Mouse (Mus musculus) limb, embryonic 15.5 days (tissue): ENCODE measurements around the gene Lsm14b. TPM values are rescaled to one million over a fixed set of nuclear protein-coding genes. Genes with fewer than 3 reads are reported as not detected.

ENCODE experiments used
- ATAC-seq: fragments of 200-750 bp; cut with Nextera tagmentation; 2 replicates; pipeline ENCODE4 v1.8.0; 2017; ENCODE audit warnings: low read depth, moderate TSS enrichment; ENCODE audit not compliant: insufficient number of reproducible peaks, low FRiP score, low TSS enrichment
- H3K27ac ChIP-seq: fragments of 300-500 bp; sonication (generic); 2 replicates; pipeline ENCODE4 v1.5.1; 2015; ENCODE audit warnings: moderate library complexity, mild to moderate bottlenecking, inconsistent platforms
- H3K27me3 ChIP-seq: fragments of 300-500 bp; sonication (generic); 2 replicates; pipeline ENCODE4 v1.6.1; 2015; ENCODE audit warnings: inconsistent platforms
- H3K36me3 ChIP-seq: fragments of 300-500 bp; sonication (generic); 2 replicates; pipeline ENCODE4 v1.6.1; 2015; ENCODE audit warnings: inconsistent platforms
- H3K4me1 ChIP-seq: fragments of 300-500 bp; sonication (generic); 2 replicates; pipeline ENCODE4 v1.6.1; 2015; ENCODE audit warnings: inconsistent platforms
- H3K4me2 ChIP-seq: fragments of 300-500 bp; sonication (generic); 2 replicates; pipeline ENCODE4 v1.6.1; 2015; ENCODE audit warnings: mild to moderate bottlenecking, inconsistent platforms
- H3K4me3 ChIP-seq: fragments of 300-500 bp; sonication (generic); 2 replicates; pipeline ENCODE4 v1.5.1; 2015; ENCODE audit warnings: mild to moderate bottlenecking, inconsistent platforms
- H3K9ac ChIP-seq: fragments of 300-500 bp; sonication (generic); 2 replicates; pipeline ENCODE4 v1.6.1; 2015; ENCODE audit warnings: inconsistent platforms
- H3K9me3 ChIP-seq: fragments of 300-500 bp; sonication (generic); 2 replicates; pipeline ENCODE4 v1.6.1; 2016; ENCODE audit warnings: inconsistent platforms
- WGBS: fragments of 180-500 bp; shearing (Covaris S2); methylation state at CpG from one replicate; pipeline ENCODE4 v1.1.7; 2015; 5-methylcytosine and 5-hydroxymethylcytosine counted together
- polyA plus RNA-seq: library from polyadenylated mRNA; unstranded; fragments of >200 nt; fragmentation: Nextera tagmentation; extraction: Ambion mirVana; gene quantifications from 2 replicates; pipeline ENCODE4 v1.2.1, GENCODE M21; 2015

Gene Lsm14b
- polyA plus RNA-seq, 1 experiment from 2014 or later = 8.0 TPM

GRCm38 (mm10) chr2:180069770-180070480 is 45.1 kb downstream of the Lsm14b start:
- Histone ChIP-seq H3K9me3 (no peaks in the 10 kb centered on the region), H3K4me2 (peak overlapping the region; percentile 82), H3K27me3 (no peaks in the 10 kb centered on the region), H3K4me1 (peaks cover 10% of the 10 kb centered on the region), H3K36me3 (peaks cover 23% of the 10 kb centered on the region), H3K27ac (peak overlapping the region; percentile 78), H3K9ac (peak overlapping the region; percentile 60), H3K4me3 (peak overlapping the region; percentile 68)
- 34% methylated on average over 20 of the region's 20 CpGs for WGBS
- ATAC-seq = peak; percentile 46; the same call in 1 of the 2 replicates

- H3K9me3 ChIP-seq = no peaks in the 10 kb centered on the region
- H3K27ac ChIP-seq = peak within 1 kb of the TSS; percentile 82
- no peaks in the 10 kb centered on the region for H3K27me3 ChIP-seq
- peak within 1 kb of the TSS; percentile 82 for H3K4me2 ChIP-seq
- peaks cover 23% of the 10 kb centered on the region for H3K36me3 ChIP-seq
- peaks cover 10% of the 10 kb centered on the region for H3K4me1 ChIP-seq
- H3K9ac ChIP-seq = peak within 1 kb of the TSS; percentile 60
- peak; percentile 89 for ATAC-seq
- H3K4me3 ChIP-seq = peak within 1 kb of the TSS; percentile 68
- WGBS = 4% methylated on average over 58 of the region's 58 CpGs
These were observed 46.0 kb downstream of the Lsm14b start, which contains the start of gene Mtg2 for GRCm38 (mm10) chr2:180070481-180071453. Gene Mtg2 (plus strand): TSS chr2:180070588.

- Histone ChIP-seq H3K4me1 (peaks cover 10% of the 10 kb centered on the region), H3K36me3 (peaks cover 23% of the 10 kb centered on the region), H3K4me3 (no peak overlapping the region), H3K27me3 (no peaks in the 10 kb centered on the region), H3K27ac (no peak overlapping the region), H3K9me3 (no peaks in the 10 kb centered on the region), H3K4me2 (no peak overlapping the region), H3K9ac (no peak overlapping the region)
- 75% methylated on average over 2 of the region's 2 CpGs for WGBS
- ATAC-seq = no peak
These were observed 46.9 kb downstream of the Lsm14b start for GRCm38 (mm10) chr2:180071671-180072070.

GRCm38 (mm10) chr2:180072886-180073285 is 48.1 kb downstream of the Lsm14b start:
- Histone ChIP-seq H3K4me2 (no peak overlapping the region), H3K27ac (no peak overlapping the region), H3K9ac (no peak overlapping the region), H3K36me3 (peaks cover 26% of the 10 kb centered on the region), H3K4me1 (peaks cover 10% of the 10 kb centered on the region), H3K4me3 (no peak overlapping the region), H3K9me3 (no peaks in the 10 kb centered on the region), H3K27me3 (no peaks in the 10 kb centered on the region)
- WGBS = 87% methylated on average over 7 of the region's 7 CpGs
- no peak for ATAC-seq

- no peak overlapping the region for H3K4me3 ChIP-seq
- ATAC-seq = no peak
- H3K27me3 ChIP-seq = no peaks in the 10 kb centered on the region
- peaks cover 39% of the 10 kb centered on the region for H3K36me3 ChIP-seq
- H3K4me2 ChIP-seq = no peak overlapping the region
- whole genome bisulfite sequencing = 55% methylated on average over 3 of the region's 3 CpGs
- H3K9ac ChIP-seq = no peak overlapping the region
- no peaks in the 10 kb centered on the region for H3K9me3 ChIP-seq
- no peaks in the 10 kb centered on the region for H3K4me1 ChIP-seq
- no peak overlapping the region for H3K27ac ChIP-seq
These were observed 52.8 kb downstream of the Lsm14b start for GRCm38 (mm10) chr2:180077622-180078021.

- Histone ChIP-seq H3K9ac (no peak overlapping the region), H3K4me1 (no peaks in the 10 kb centered on the region), H3K9me3 (no peaks in the 10 kb centered on the region), H3K4me2 (no peak overlapping the region), H3K27ac (no peak overlapping the region), H3K4me3 (no peak overlapping the region), H3K36me3 (peaks cover 45% of the 10 kb centered on the region), H3K27me3 (no peaks in the 10 kb centered on the region)
- no peak for ATAC-seq
- 93% methylated on average over 8 of the region's 8 CpGs for WGBS
These were observed 55.9 kb downstream of the Lsm14b start for GRCm38 (mm10) chr2:180080680-180081079.

GRCm38 (mm10) chr2:180083063-180083462 is 58.3 kb downstream of the Lsm14b start:
- Histone ChIP-seq H3K27ac (no peak overlapping the region), H3K9me3 (no peaks in the 10 kb centered on the region), H3K4me3 (no peak overlapping the region), H3K27me3 (no peaks in the 10 kb centered on the region), H3K9ac (no peak overlapping the region), H3K4me1 (no peaks in the 10 kb centered on the region), H3K36me3 (peaks cover 38% of the 10 kb centered on the region), H3K4me2 (no peak overlapping the region)
- ATAC-seq = no peak
- WGBS = 88% methylated on average over 10 of the region's 10 CpGs

GRCm38 (mm10) chr2:180084565-180084964 is 59.8 kb downstream of the Lsm14b start:
- H3K4me1 ChIP-seq = no peaks in the 10 kb centered on the region

More at GRCm38 (mm10) chr2:180084565-180084964, 59.8 kb downstream of the Lsm14b start:
- Histone ChIP-seq H3K36me3 (peaks cover 29% of the 10 kb centered on the region), H3K4me3 (no peak overlapping the region), H3K9ac (no peak overlapping the region), H3K4me2 (no peak overlapping the region), H3K27me3 (no peaks in the 10 kb centered on the region), H3K27ac (no peak overlapping the region), H3K9me3 (no peaks in the 10 kb centered on the region)
- no peak for ATAC-seq
- WGBS = 24% methylated on average over 3 of the region's 3 CpGs

Other genes starting within 250 kb of the Lsm14b start
- gene Taf4, start 48.3 kb upstream of the Lsm14b start, polyA plus RNA-seq = 2.6 and 2.9 TPM in 2 replicates
- 471 and 519 TPM in 2 replicates for gene Psma7, start 17.4 kb downstream of the Lsm14b start, polyA plus RNA-seq
- gene Ss18l1, start 17.5 kb downstream of the Lsm14b start, polyA plus RNA-seq = 4.1 and 4.2 TPM in 2 replicates
- gene Mtg2, start 45.6 kb downstream of the Lsm14b start, polyA plus RNA-seq = 22.9 and 25.0 TPM in 2 replicates
- gene Hrh3, start 79.5 kb downstream of the Lsm14b start, polyA plus RNA-seq = not detected in 2 replicates
- 42.5 and 45.2 TPM in 2 replicates for gene Osbpl2, start 94.3 kb downstream of the Lsm14b start, polyA plus RNA-seq
- 165 and 185 TPM in 2 replicates for gene Adrm1, start 146.5 kb downstream of the Lsm14b start, polyA plus RNA-seq
- 24.5 and 25.9 TPM in 2 replicates for gene Lama5, start 200.9 kb downstream of the Lsm14b start, polyA plus RNA-seq
- 429 and 600 TPM in 2 replicates for gene Rps21, start 232.4 kb downstream of the Lsm14b start, polyA plus RNA-seq
- gene Cables2, start 248.5 kb downstream of the Lsm14b start, polyA plus RNA-seq = 9.3 and 12.5 TPM in 2 replicates